Comparison of ENCODE assay signal across 26 mouse cellular contexts in genomic region chr16:37824778-37825505, GRCm38 (mm10). TPM values are rescaled to one million over a fixed set of nuclear protein-coding genes. Genes with fewer than 3 reads are reported as not detected.
A peak's percentile ranks its signal among the peaks of the same experiment; 100 is the strongest.
DNase-seq lines count a peak whose midpoint lies in the region; ATAC-seq and TF ChIP-seq lines count a peak whose summit lies in the region.
"Had no signal": no experiment of that assay in that cellular context is flagged by ENCODE, and none has a peak within 500 bp of the region (broad histone marks: within the 10 kb centered on the region; RNA-seq: fewer than 3 reads in every experiment).

No protein-coding gene starts in this region.

- H3K36me3 ChIP-seq in limb, embryonic 14.5 days (ENCODE audit: control insufficient read depth, insufficient read depth, low read length): peaks cover 98% of the 10 kb centered on the region
- peaks cover 100% of the 10 kb centered on the region for H3K36me3 ChIP-seq in limb, embryonic 10.5 days
- no peaks in the 10 kb centered on the region for H3K36me3 ChIP-seq in MEL (ENCODE audit: control insufficient read depth in 1 of 2, insufficient read depth in 2 of 2, low read length in 2 of 2)

- no peaks in the 10 kb centered on the region for H3K4me1 ChIP-seq in limb, embryonic 14.5 days (ENCODE audit: control insufficient read depth, insufficient read depth, low read length)
- H3K4me1 ChIP-seq in limb, embryonic 10.5 days: no peaks in the 10 kb centered on the region
- no peaks in the 10 kb centered on the region for H3K4me1 ChIP-seq in MEL (ENCODE audit: control insufficient read depth in 1 of 2, insufficient read depth in 2 of 2, low read length in 2 of 2)
- H3K4me1 ChIP-seq: embryonic facial prominence, embryonic 15.5 days; forebrain, embryonic 10.5 days; hindbrain, embryonic 13.5 days had no signal

- TF ChIP-seq POLR2A in limb, embryonic 14.5 days (IDR thresholded peaks at IDR 0.05; ENCODE audit: borderline replicate concordance, extremely low read depth, insufficient read depth, insufficient read length): no peak
- no peak for TF ChIP-seq POLR2A in MEL (IDR thresholded peaks at IDR 0.05; ENCODE audit: control insufficient read depth in 1 of 2, insufficient read depth in 1 of 2, low read depth in 1 of 2, low read length in 2 of 2, poor library complexity in 1 of 2)

- H3K4me3 ChIP-seq in limb, embryonic 14.5 days (replicated peaks; ENCODE audit: low read length): no peak overlapping the region
- H3K4me3 ChIP-seq in limb, embryonic 10.5 days: no peak overlapping the region
- no peak overlapping the region for H3K4me3 ChIP-seq in MEL (ENCODE audit: control insufficient read depth in 1 of 2, insufficient read depth in 1 of 2, low read depth in 2 of 2, low read length in 2 of 2)
- H3K4me3 ChIP-seq: embryonic facial prominence, embryonic 15.5 days; erythroblast, embryonic 14.5 days; forebrain, embryonic 10.5 days; heart, embryonic 15.5 days; hindbrain, embryonic 13.5 days had no signal

- no peak for ATAC-seq in limb, embryonic 14.5 days (ENCODE audit: low FRiP score, low read depth)
- ATAC-seq: forebrain, embryonic 14.5 days had no signal

- no peak overlapping the region for H3K4me2 ChIP-seq in limb, embryonic 14.5 days (replicated peaks; ENCODE audit: low read depth, low read length, severe bottlenecking)
- H3K4me2 ChIP-seq: embryonic facial prominence, embryonic 15.5 days; heart, embryonic 15.5 days; hindbrain, embryonic 13.5 days had no signal

- H3K79me2 ChIP-seq in MEL (ENCODE audit: control insufficient read depth, insufficient read depth, low read length, poor library complexity): no peaks in the 10 kb centered on the region

- intact Hi-C loops in left cerebral cortex, postnatal 14 days (cut with DNase I): loop anchor here (10.0 kb wide), 1 partner anchor 370 kb away; no protein-coding TSS in a partner anchor

- no peak for TF ChIP-seq CTCF in MEL (IDR thresholded peaks at IDR 0.05 in 2 of 3, conservative IDR thresholded peaks at IDR 0.05 in 1 of 3; ENCODE audit: control insufficient read depth in 1 of 3, insufficient read depth in 1 of 3, low read depth in 2 of 3, low read length in 3 of 3, poor library complexity in 1 of 3, severe bottlenecking in 1 of 3)

- no peak for TF ChIP-seq RAD21 in MEL (IDR thresholded peaks at IDR 0.05; ENCODE audit: low read depth, low read length)

- WGBS in limb, embryonic 14.5 days: 83% methylated on average over 12 of the region's 12 CpGs
- 95% methylated on average over 12 of the region's 12 CpGs for WGBS in limb, embryonic 10.5 days

- DNase-seq in heart, adult 11 months: peak; percentile 71
- no peak for DNase-seq in heart, adult 18-20 months
- DNase-seq in limb, embryonic 14.5 days (ENCODE audit: low spot score): peak; percentile 48
- no peak for DNase-seq in limb, embryonic 10.5 days (ENCODE audit: low spot score)
- DNase-seq in MEL (ENCODE audit: low read depth, low spot score): peak; percentile 25
- DNase-seq in left cerebral cortex, postnatal 14 days (ENCODE audit: low spot score in 2 of 2): peak; percentile 67 to 73
- no peak for DNase-seq in adrenal gland, adult 2 months
- DNase-seq in adrenal gland, postnatal 4 days (ENCODE audit: low spot score in 2 of 2): no peak
- DNase-seq: adrenal gland, adult 8-10 months; adrenal gland, postnatal 36 days; cerebellum, adult 11-12 months; cerebellum, adult 9-11 months; cerebellum, postnatal 36 days; gastrocnemius, postnatal 14 days; heart, postnatal 14 days had no signal

- H3K27me3 ChIP-seq in limb, embryonic 14.5 days (ENCODE audit: control insufficient read depth, insufficient read depth, low read length): no peaks in the 10 kb centered on the region
- H3K27me3 ChIP-seq in limb, embryonic 10.5 days (ENCODE audit: low read depth, poor library complexity, severe bottlenecking): no peaks in the 10 kb centered on the region
- H3K27me3 ChIP-seq in MEL (ENCODE audit: control insufficient read depth in 1 of 2, insufficient read depth in 2 of 2, low read length in 2 of 2): peaks cover 11 to 16% of the 10 kb centered on the region in 2 experiments
- H3K27me3 ChIP-seq: CH12.LX; embryonic facial prominence, embryonic 15.5 days; heart, embryonic 15.5 days; hindbrain, embryonic 13.5 days had no signal

- no peaks in the 10 kb centered on the region for H3K9me3 ChIP-seq in limb, embryonic 14.5 days (ENCODE audit: control insufficient read depth, low read length)
- H3K9me3 ChIP-seq in limb, embryonic 10.5 days (replicated peaks): no peaks in the 10 kb centered on the region
- H3K9me3 ChIP-seq in MEL (replicated peaks; ENCODE audit: insufficient read depth, low read length): no peaks in the 10 kb centered on the region
- H3K9me3 ChIP-seq: embryonic facial prominence, embryonic 15.5 days; forebrain, embryonic 10.5 days; heart, embryonic 15.5 days; hindbrain, embryonic 13.5 days had no signal

- H3K27ac ChIP-seq in limb, embryonic 14.5 days (replicated peaks; ENCODE audit: low read depth, low read length): no peak overlapping the region
- no peak overlapping the region for H3K27ac ChIP-seq in limb, embryonic 10.5 days
- no peak overlapping the region for H3K27ac ChIP-seq in MEL (ENCODE audit: control insufficient read depth, low read depth, low read length)
- H3K27ac ChIP-seq: embryonic facial prominence, embryonic 15.5 days; forebrain, embryonic 10.5 days; heart, embryonic 15.5 days; hindbrain, embryonic 13.5 days; hindbrain, postnatal 0 days had no signal

- no peak for TF ChIP-seq EP300 in MEL (IDR thresholded peaks at IDR 0.05; ENCODE audit: low read depth in 1 of 2, low read length in 2 of 2)

- no peak overlapping the region for H3K9ac ChIP-seq in limb, embryonic 14.5 days (ENCODE audit: low read depth, low read length, severe bottlenecking)
- H3K9ac ChIP-seq in MEL (ENCODE audit: control insufficient read depth, low read depth, low read length, poor library complexity, severe bottlenecking): no peak overlapping the region
- H3K9ac ChIP-seq: embryonic facial prominence, embryonic 15.5 days; heart, embryonic 15.5 days; hindbrain, embryonic 13.5 days had no signal

TF ChIP-seq in MEL, 35 proteins besides CTCF, POLR2A, EP300 and RAD21:
- no peak for TF ChIP-seq USF1 (IDR thresholded peaks at IDR 0.05; ENCODE audit: low read depth, low read length)
- no peak for TF ChIP-seq NRF1 (IDR thresholded peaks at IDR 0.05; ENCODE audit: insufficient read depth, low read depth, low read length, poor library complexity, severe bottlenecking)
- TF ChIP-seq TAL1 (IDR thresholded peaks at IDR 0.05; ENCODE audit: low read length): no peak
- TF ChIP-seq KAT2A (conservative IDR thresholded peaks at IDR 0.05; ENCODE audit: low read depth, low read length): no peak

RNA-seq across cellular contexts. Expression of gene Gm36028, which starts 36.0 kb away (rescaled TPM):
- 1 to 10 TPM in 1 of 2 experiments, under 1 TPM in 1; 0.99 to 1.5 TPM for total RNA-seq in heart, adult 18-20 months (2021)
- polyA plus RNA-seq in limb, embryonic 14.5 days (2012; rRNA removed): 0.15 and 0.20 TPM in 2 replicates
- polyA plus RNA-seq in limb, embryonic 14.5 days (2014; fragmentation: Nextera tagmentation; extraction: Ambion mirVana): not detected in 2 replicates
- not detected in 2 replicates for polyA plus RNA-seq in limb, embryonic 10.5 days (2016; fragmentation: Nextera tagmentation; extraction: Ambion mirVana)
- total RNA-seq in MEL (2012; rRNA removed): not detected in 2 replicates
- polyA plus RNA-seq in MEL (2012; ENCODE audit: insufficient read depth in 1 of 2, insufficient read length in 2 of 2, low read depth in 1 of 2, low replicate concordance in 2 of 2, missing spikeins in 1 of 2): not detected
- not detected for total RNA-seq in left cerebral cortex, postnatal 14 days (2021)
- total RNA-seq in adrenal gland, adult 2 months (2021): under 1 TPM in 1 of 2 experiments, not detected in 1; 0.69 TPM
- polyA plus RNA-seq in adrenal gland, adult 2 months (2012; rRNA removed): 0.24 TPM in 1 of 2 replicates, not detected in the other
- total RNA-seq in adrenal gland, postnatal 4 days (2021): under 1 TPM; 0.25 to 0.28 TPM
- total RNA-seq: CH12.LX; gastrocnemius, adult 18-20 months; gastrocnemius, postnatal 14 days; hematopoietic stem cell, adult 5-6 weeks; hindbrain, postnatal 0 days had no signal
- polyA plus RNA-seq: erythroblast, embryonic 14.5 days; hindbrain, embryonic 13.5 days; intestine, embryonic 14.5 days had no signal

RNA-seq across cellular contexts. Expression of gene Lrrc58, which starts 43.2 kb away (rescaled TPM):
- total RNA-seq in heart, adult 18-20 months (2021): 10 to 100 TPM; 68.2 to 77.2 TPM
- 23.4 and 27.1 TPM in 2 replicates for polyA plus RNA-seq in limb, embryonic 14.5 days (2012; rRNA removed)
- 54.7 and 56.8 TPM in 2 replicates for polyA plus RNA-seq in limb, embryonic 14.5 days (2014; fragmentation: Nextera tagmentation; extraction: Ambion mirVana)
- polyA plus RNA-seq in limb, embryonic 10.5 days (2016; fragmentation: Nextera tagmentation; extraction: Ambion mirVana): 66.3 and 67.8 TPM in 2 replicates
- 24.8 and 27.0 TPM in 2 replicates for total RNA-seq in MEL (2012; rRNA removed)
- polyA plus RNA-seq in MEL (2012; ENCODE audit: insufficient read depth in 1 of 2, insufficient read length in 2 of 2, low read depth in 1 of 2, low replicate concordance in 2 of 2, missing spikeins in 1 of 2): 10 to 100 TPM; 11.0 to 29.6 TPM
- 100 to 1,000 TPM; 108 to 119 TPM for total RNA-seq in left cerebral cortex, postnatal 14 days (2021)
- 100 to 1,000 TPM; 134 to 204 TPM for total RNA-seq in adrenal gland, adult 2 months (2021)
- 29.0 and 30.5 TPM in 2 replicates for polyA plus RNA-seq in adrenal gland, adult 2 months (2012; rRNA removed)
- total RNA-seq in adrenal gland, postnatal 4 days (2021): 100 to 1,000 TPM; 180 to 183 TPM

RNA-seq across cellular contexts. Expression of gene Fstl1, which starts 48.3 kb away (rescaled TPM):
- total RNA-seq in heart, adult 18-20 months (2021): 10 to 100 TPM; 41.3 to 41.9 TPM
- 478 and 520 TPM in 2 replicates for polyA plus RNA-seq in limb, embryonic 14.5 days (2012; rRNA removed)
- polyA plus RNA-seq in limb, embryonic 14.5 days (2014; fragmentation: Nextera tagmentation; extraction: Ambion mirVana): 865 and 910 TPM in 2 replicates
- 160 and 215 TPM in 2 replicates for polyA plus RNA-seq in limb, embryonic 10.5 days (2016; fragmentation: Nextera tagmentation; extraction: Ambion mirVana)
- total RNA-seq in MEL (2012; rRNA removed): 0.08 TPM in 1 of 2 replicates, not detected in the other
- polyA plus RNA-seq in MEL (2012; ENCODE audit: insufficient read depth in 1 of 2, insufficient read length in 2 of 2, low read depth in 1 of 2, low replicate concordance in 2 of 2, missing spikeins in 1 of 2): under 1 TPM in 1 of 2 experiments, not detected in 1; 0.35 TPM
- 10 to 100 TPM; 44.8 to 49.1 TPM for total RNA-seq in left cerebral cortex, postnatal 14 days (2021)
- total RNA-seq in adrenal gland, adult 2 months (2021): 10 to 100 TPM; 39.3 to 56.7 TPM
- polyA plus RNA-seq in adrenal gland, adult 2 months (2012; rRNA removed): 8.0 and 8.6 TPM in 2 replicates
- 100 to 1,000 TPM; 242 to 304 TPM for total RNA-seq in adrenal gland, postnatal 4 days (2021)

Comparison
In these comparisons a context has a peak if more than half of its experiments do, and no peak if none do; other contexts are left out.
1. DNase-seq: peak in heart, adult 11 months (single experiment), limb, embryonic 14.5 days (single experiment), MEL (single experiment) and left cerebral cortex, postnatal 14 days (2 of 2); none in heart, adult 18-20 months (0 of 2), limb, embryonic 10.5 days (single experiment), adrenal gland, adult 2 months (single experiment) and adrenal gland, postnatal 4 days (0 of 2).
2. RNA of gene Fstl1, which starts 48.3 kb away (total RNA-seq): 242 to 304 TPM in adrenal gland, postnatal 4 days, 39.3 to 56.7 TPM in adrenal gland, adult 2 months, 44.8 to 49.1 TPM in left cerebral cortex, postnatal 14 days and 41.3 to 41.9 TPM in heart, adult 18-20 months; 0.08 TPM in MEL; every median in the first group is over 10 times any median in the second.